Mouse (Mus musculus) midbrain, embryonic 16.5 days (tissue): ENCODE measurements around the gene Ccdc73. TPM values are rescaled to one million over a fixed set of nuclear protein-coding genes. Genes with fewer than 3 reads are reported as not detected.

Source experiments
- ATAC-seq: fragments of 200-750 bp; cut with Nextera tagmentation; 2 replicates; pipeline ENCODE4 v1.8.0; 2017; ENCODE audit warnings: moderate TSS enrichment
- H3K27ac ChIP-seq: fragments of 300-500 bp; sonication (generic); 2 replicates; pipeline ENCODE4 v1.5.1; 2014; ENCODE audit warnings: mild to moderate bottlenecking, low read length, mixed read lengths
- H3K27me3 ChIP-seq: fragments of 300-500 bp; sonication (generic); 2 replicates; pipeline ENCODE4 v1.6.1; 2014; ENCODE audit warnings: low read depth, low read length, mixed read lengths; ENCODE audit not compliant: control insufficient read depth, insufficient read depth
- H3K36me3 ChIP-seq: fragments of 300-500 bp; sonication (generic); 2 replicates; pipeline ENCODE4 v1.6.1; 2014; ENCODE audit warnings: mild to moderate bottlenecking, low read length, moderate library complexity, mixed read lengths; ENCODE audit not compliant: control insufficient read depth, insufficient read depth
- H3K4me1 ChIP-seq: fragments of 300-500 bp; sonication (generic); 2 replicates; pipeline ENCODE4 v1.6.1; 2014; ENCODE audit warnings: mild to moderate bottlenecking, low read length, mixed read lengths; ENCODE audit not compliant: control insufficient read depth, insufficient read depth
- H3K4me2 ChIP-seq: fragments of 300-500 bp; sonication (generic); 2 replicates; pipeline ENCODE4 v1.6.1; 2014; ENCODE audit warnings: mild to moderate bottlenecking, low read length, mixed read lengths
- H3K4me3 ChIP-seq: fragments of 300-500 bp; sonication (generic); 2 replicates; pipeline ENCODE4 v1.5.1; 2014; ENCODE audit warnings: low read depth, mild to moderate bottlenecking, low read length, moderate library complexity, mixed read lengths
- H3K9ac ChIP-seq: fragments of 300-500 bp; sonication (generic); 2 replicates; pipeline ENCODE4 v1.6.1; 2014; ENCODE audit warnings: low read depth, low read length, mixed read lengths
- H3K9me3 ChIP-seq: fragments of 300-500 bp; sonication (generic); replicated peaks from 2 replicates; pipeline ENCODE4 v1.6.1; 2014; ENCODE audit warnings: mild to moderate bottlenecking, low read length, mixed read lengths; ENCODE audit not compliant: control insufficient read depth, poor library complexity, severe bottlenecking
- WGBS: fragments of 180-500 bp; shearing (Covaris S2); extraction: QIAGEN DNeasy Blood & Tissue Kit; methylation state at CpG from one replicate; pipeline ENCODE4 v1.1.7; 2014; 5-methylcytosine and 5-hydroxymethylcytosine counted together
- polyA plus RNA-seq: library from polyadenylated mRNA; unstranded; fragments of >200 nt; fragmentation: Nextera tagmentation; extraction: Ambion mirVana; gene quantifications from 2 replicates; pipeline ENCODE4 v1.2.1, GENCODE M21; 2015

The Ccdc73 gene
- polyA plus RNA-seq, 1 experiment from 2014 or later = 6.5 TPM

DNA sequence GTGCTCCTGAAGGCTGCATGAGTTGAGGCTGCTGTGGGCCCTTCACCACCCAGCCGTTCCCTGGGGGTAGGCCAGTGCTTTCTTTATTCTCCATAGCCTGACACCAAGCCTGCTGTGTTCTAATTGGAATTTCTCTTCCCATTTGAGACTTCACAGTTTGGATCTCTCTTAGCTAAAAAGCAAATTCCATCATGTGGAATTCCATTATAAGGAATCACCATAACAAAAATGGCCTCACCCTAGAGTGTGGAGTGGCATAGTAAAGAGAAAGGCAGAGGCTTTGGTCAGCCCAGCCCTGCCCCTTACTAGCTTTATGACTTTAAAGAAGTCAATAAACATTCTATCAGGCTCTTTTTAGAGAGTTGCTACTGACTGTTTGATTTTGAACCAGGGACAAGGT lies 180.7 kb downstream of the Ccdc73 start:
- Histone ChIP-seq H3K9me3 (no peaks in the 10 kb centered on the region), H3K4me3 (no peak overlapping the region), H3K9ac (no peak overlapping the region), H3K27ac (no peak overlapping the region), H3K36me3 (no peaks in the 10 kb centered on the region), H3K4me1 (no peaks in the 10 kb centered on the region), H3K4me2 (no peak overlapping the region), H3K27me3 (no peaks in the 10 kb centered on the region)
- 14% methylated on average over 1 of the region's 1 CpGs for WGBS
- ATAC-seq = no peak

DNA sequence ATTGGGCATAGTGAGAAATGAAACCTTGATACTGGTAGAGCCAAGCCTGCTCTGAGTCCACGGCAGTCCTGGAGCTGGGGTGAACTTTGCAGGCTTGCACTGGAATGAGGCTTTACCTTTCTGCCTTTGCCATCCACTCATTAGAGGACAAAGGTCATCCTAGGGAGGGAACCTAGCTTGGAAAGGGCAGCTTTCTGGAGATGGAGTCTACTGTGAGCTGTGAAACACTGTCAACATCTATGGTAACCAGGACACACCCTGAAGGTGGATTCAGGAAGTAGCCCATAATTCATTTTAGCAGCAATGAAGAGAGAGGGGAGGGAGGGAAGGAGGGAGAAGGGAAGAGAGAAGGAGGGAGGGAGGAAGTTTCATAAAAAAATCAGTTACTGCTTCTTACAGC lies 187.9 kb downstream of the Ccdc73 start:
- WGBS = 83% methylated on average over 1 of the region's 1 CpGs
- H3K4me3 ChIP-seq = no peak overlapping the region
- H3K27ac ChIP-seq = no peak overlapping the region
- H3K36me3 ChIP-seq = no peaks in the 10 kb centered on the region
- H3K9ac ChIP-seq = no peak overlapping the region
- no peak for ATAC-seq
- no peaks in the 10 kb centered on the region for H3K27me3 ChIP-seq
- no peak overlapping the region for H3K4me2 ChIP-seq
- H3K9me3 ChIP-seq = no peaks in the 10 kb centered on the region
- no peaks in the 10 kb centered on the region for H3K4me1 ChIP-seq

DNA sequence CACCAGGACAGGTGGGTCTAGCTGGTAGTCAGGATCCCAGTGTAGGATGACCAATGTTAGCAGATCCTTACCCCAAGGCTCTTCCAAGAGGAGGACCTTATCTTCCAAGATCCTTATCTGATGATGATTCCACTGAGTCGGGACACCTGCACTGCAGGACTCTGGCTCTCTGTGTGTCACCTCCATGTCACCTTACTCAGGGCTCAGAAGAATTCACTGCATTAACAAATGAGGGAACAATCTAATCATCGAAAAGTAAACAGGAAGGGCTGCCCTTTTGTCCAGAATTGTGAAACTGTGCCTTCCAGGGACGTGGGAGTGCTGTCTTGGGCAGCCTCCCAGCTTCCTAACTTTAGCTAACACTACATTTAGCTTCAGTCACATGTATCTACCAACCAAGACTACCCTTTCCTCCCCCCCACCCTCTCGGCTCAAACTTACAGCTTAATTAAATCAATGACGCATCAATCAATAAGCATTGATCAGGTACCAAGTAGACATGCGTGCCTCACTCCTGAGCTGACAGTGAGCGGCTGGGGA lies 191.0 kb downstream of the Ccdc73 start:
- 84% methylated on average over 7 of the region's 7 CpGs for WGBS
- no peak overlapping the region for H3K9ac ChIP-seq
- H3K9me3 ChIP-seq = no peaks in the 10 kb centered on the region
- H3K4me2 ChIP-seq = no peak overlapping the region
- no peak for ATAC-seq
- no peak overlapping the region for H3K27ac ChIP-seq
- H3K36me3 ChIP-seq = no peaks in the 10 kb centered on the region
- no peaks in the 10 kb centered on the region for H3K4me1 ChIP-seq
- no peaks in the 10 kb centered on the region for H3K27me3 ChIP-seq
- no peak overlapping the region for H3K4me3 ChIP-seq

- Histone ChIP-seq H3K9ac (no peak overlapping the region), H3K9me3 (no peaks in the 10 kb centered on the region), H3K4me2 (no peak overlapping the region), H3K36me3 (no peaks in the 10 kb centered on the region), H3K27me3 (no peaks in the 10 kb centered on the region), H3K27ac (no peak overlapping the region), H3K4me3 (no peak overlapping the region), H3K4me1 (no peaks in the 10 kb centered on the region)
- ATAC-seq = no peak
- WGBS = 57% methylated on average over 7 of the region's 7 CpGs
Measured at GRCm38 (mm10) chr2:105062741-105063372, 195.3 kb downstream of the Ccdc73 start.

Other genes with a start within 250 kb of the Ccdc73 start
- 54.5 and 55.7 TPM in 2 replicates for gene Tcp11l1, start 155.6 kb upstream of the Ccdc73 start, polyA plus RNA-seq
- gene Pin1rt1, start 151.4 kb upstream of the Ccdc73 start, polyA plus RNA-seq = 0.15 TPM in 1 of 2 replicates, not detected in the other
- gene Depdc7, start 124.9 kb upstream of the Ccdc73 start, polyA plus RNA-seq = 0.88 and 1.4 TPM in 2 replicates
- 5.8 and 7.1 TPM in 2 replicates for gene Qser1, start 51.0 kb upstream of the Ccdc73 start, polyA plus RNA-seq
- gene Prrg4, start 17.9 kb upstream of the Ccdc73 start, polyA plus RNA-seq = 0.58 and 0.78 TPM in 2 replicates
- gene Eif3m, start 149.3 kb downstream of the Ccdc73 start, polyA plus RNA-seq = 150 and 154 TPM in 2 replicates
- not detected in 2 replicates for gene Gm11060, start 224.2 kb downstream of the Ccdc73 start, polyA plus RNA-seq